Mouse (Mus musculus) heart, postnatal 0 days (tissue): ENCODE data around the gene Slc33a1. TPM values are rescaled to one million over a fixed set of nuclear protein-coding genes. Genes with fewer than 3 reads are reported as not detected.
A peak's percentile ranks its signal among the peaks of the same experiment; 100 is the strongest.

Experiments
- ATAC-seq: fragments of 200-750 bp; cut with Nextera tagmentation; 2 replicates; pipeline ENCODE4 v1.8.0; 2017; ENCODE audit warnings: low read depth, moderate number of reproducible peaks, moderate library complexity; ENCODE audit not compliant: insufficient read depth
- DNase-seq: peaks from one replicate; pipeline ENCODE4 v3.0.0-alpha.2; 2016; ENCODE audit warnings: low spot score
- H3K27ac ChIP-seq: fragments of 300-500 bp; sonication (generic); 2 replicates; pipeline ENCODE4 v1.5.1; 2014; ENCODE audit warnings: low read depth, mild to moderate bottlenecking
- H3K27me3 ChIP-seq: fragments of 300-500 bp; sonication (generic); 2 replicates; pipeline ENCODE4 v1.6.1; 2014; ENCODE audit warnings: low read length, mixed read lengths; ENCODE audit not compliant: control insufficient read depth, insufficient read depth
- H3K36me3 ChIP-seq: fragments of 300-500 bp; sonication (generic); replicated peaks from 2 replicates; pipeline ENCODE4 v1.6.1; 2014; ENCODE audit warnings: low read length, mixed read lengths; ENCODE audit not compliant: control insufficient read depth, insufficient read depth
- H3K4me1 ChIP-seq: fragments of 300-500 bp; sonication (generic); 2 replicates; pipeline ENCODE4 v1.6.1; 2014; ENCODE audit warnings: antibody characterized with exemption; ENCODE audit not compliant: control insufficient read depth, insufficient read depth
- H3K4me2 ChIP-seq: fragments of 300-500 bp; sonication (generic); 2 replicates; pipeline ENCODE4 v1.6.1; 2014; ENCODE audit warnings: low read depth, mild to moderate bottlenecking, low read length, moderate library complexity
- H3K4me3 ChIP-seq: fragments of 300-500 bp; sonication (generic); 2 replicates; pipeline ENCODE4 v1.5.1; 2014; ENCODE audit warnings: low read depth, low read length
- H3K9ac ChIP-seq: fragments of 300-500 bp; sonication (generic); replicated peaks from 2 replicates; pipeline ENCODE4 v1.6.1; 2014; ENCODE audit warnings: low read depth, low read length, mixed read lengths
- H3K9me3 ChIP-seq: fragments of 300-500 bp; sonication (generic); replicated peaks from 2 replicates; pipeline ENCODE4 v1.6.1; 2016; ENCODE audit warnings: low read length; ENCODE audit not compliant: control insufficient read depth
- CTCF ChIP-seq: IDR thresholded peaks from 2 replicates; pipeline ENCODE4 v1.5.1; 2016; ENCODE audit warnings: antibody characterized with exemption, control low read depth, low read depth
- EP300 ChIP-seq: IDR thresholded peaks from 2 replicates; pipeline ENCODE4 v1.6.1; 2016; ENCODE audit warnings: antibody characterized with exemption, low read depth
- WGBS: fragments of 180-500 bp; shearing (Covaris S2); extraction: QIAGEN DNeasy Blood & Tissue Kit; methylation state at CpG from one replicate; pipeline ENCODE4 v1.1.7; 2014; 5-methylcytosine and 5-hydroxymethylcytosine counted together
- polyA plus RNA-seq: library from polyadenylated mRNA; unstranded; fragments of >200 nt; fragmentation: Nextera tagmentation; extraction: Ambion mirVana; gene quantifications from 2 replicates; pipeline ENCODE4 v1.2.1, GENCODE M21; 2015
- total RNA-seq: library from RNA; depleted of rRNA; stranded (reverse); fragments of >200 nt; gene quantifications from 2 replicates; pipeline ENCODE4 v1.2.3, GENCODE M21; 2014; ENCODE audit warnings: low replicate concordance; rRNA removed

Gene Slc33a1
- total RNA-seq (24.0 and 31.9 TPM in 2 replicates), polyA plus RNA-seq (9.4 TPM in 2 replicates)

- H3K9me3 ChIP-seq: no peaks in the 10 kb centered on the region
- 0 out of 2 replicates have a peak, but pooled peaks cover 4% of the 10 kb centered on the region for H3K27me3 ChIP-seq
- peak within 1 kb of the TSS; percentile 81 for H3K9ac ChIP-seq
- DNase-seq (peak; percentile 98), ATAC-seq (peak; percentile 97)
- peaks cover 15% of the 10 kb centered on the region for H3K4me1 ChIP-seq
- 0 out of 2 replicates have a peak, but pooled peaks cover 4% of the 10 kb centered on the region for H3K36me3 ChIP-seq
- peak within 1 kb of the TSS; percentile 83 for H3K4me3 ChIP-seq
- WGBS: under 1% methylated on average over 63 of the region's 69 CpGs
- H3K27ac ChIP-seq: peak within 1 kb of the TSS; percentile 94
- no peak for TF ChIP-seq CTCF
- peak; percentile 72; the same call in 1 of the 2 replicates for TF ChIP-seq EP300
- peak within 1 kb of the TSS; percentile 90 for H3K4me2 ChIP-seq
Measured at GRCm38 (mm10) chr3:63964100-63964921, at the start of gene Slc33a1. Gene Slc33a1 (minus strand): TSS chr3:63964768.

- peaks cover 68% of the 10 kb centered on the region for H3K36me3 ChIP-seq
- H3K27ac ChIP-seq: no peak overlapping the region
- H3K27me3 ChIP-seq: no peaks in the 10 kb centered on the region
- ATAC-seq: no peak
- TF ChIP-seq CTCF: no peak
- TF ChIP-seq EP300: no peak
- no peak overlapping the region for H3K9ac ChIP-seq
- no peaks in the 10 kb centered on the region for H3K9me3 ChIP-seq
- H3K4me2 ChIP-seq: no peak overlapping the region
- no peaks in the 10 kb centered on the region for H3K4me1 ChIP-seq
- no peak overlapping the region for H3K4me3 ChIP-seq
- 83% methylated on average over 3 of the region's 3 CpGs for WGBS
- no peak for DNase-seq
Measured at GRCm38 (mm10) chr3:63988722-63989440, 24.3 kb upstream of the Slc33a1 start.

GRCm38 (mm10) chr3:63986656-63987055 is 22.1 kb upstream of the Slc33a1 start:
- no peak overlapping the region for H3K27ac ChIP-seq
- H3K4me3 ChIP-seq: no peak overlapping the region
- H3K36me3 ChIP-seq: peaks cover 62% of the 10 kb centered on the region
- DNase-seq (no peak), ATAC-seq (no peak)
- TF ChIP-seq CTCF (no peak), EP300 (no peak)
- H3K9me3 ChIP-seq: no peaks in the 10 kb centered on the region
- no peak overlapping the region for H3K4me2 ChIP-seq
- no peaks in the 10 kb centered on the region for H3K27me3 ChIP-seq
- 93% methylated on average over 1 of the region's 1 CpGs for WGBS
- H3K9ac ChIP-seq: no peak overlapping the region
- H3K4me1 ChIP-seq: no peaks in the 10 kb centered on the region

- Histone ChIP-seq H3K9ac (no peak overlapping the region), H3K27ac (no peak overlapping the region), H3K9me3 (no peaks in the 10 kb centered on the region), H3K4me1 (peaks cover 20% of the 10 kb centered on the region), H3K36me3 (peaks cover 18% of the 10 kb centered on the region), H3K4me3 (no peak overlapping the region), H3K27me3 (no peaks in the 10 kb centered on the region), H3K4me2 (no peak overlapping the region)
- TF ChIP-seq CTCF: no peak
- no peak for TF ChIP-seq EP300
- ATAC-seq (no peak), DNase-seq (no peak)
- WGBS: 74% methylated on average over 4 of the region's 4 CpGs
Measured at GRCm38 (mm10) chr3:63977895-63978294, 13.3 kb upstream of the Slc33a1 start.

GRCm38 (mm10) chr3:63975955-63976908 is 11.7 kb upstream of the Slc33a1 start, which contains the start of gene Gmps:
Gene Gmps (plus strand): TSS chr3:63976106.
- Histone ChIP-seq H3K4me2 (peak within 1 kb of the TSS; percentile 75), H3K9ac (peak within 1 kb of the TSS; percentile 84), H3K27me3 (no peaks in the 10 kb centered on the region), H3K9me3 (no peaks in the 10 kb centered on the region), H3K4me3 (peak within 1 kb of the TSS; percentile 89), H3K27ac (peak within 1 kb of the TSS; percentile 98), H3K4me1 (peaks cover 20% of the 10 kb centered on the region), H3K36me3 (peaks cover 8% of the 10 kb centered on the region)
- ATAC-seq: peak; percentile 100
- no peak for TF ChIP-seq EP300
- TF ChIP-seq CTCF: no peak
- DNase-seq: peak; percentile 93
- WGBS: under 1% methylated on average over 67 of the region's 67 CpGs
